Mouse (Mus musculus): ENCODE measurements around the gene Kpna4. TPM values are rescaled to one million over a fixed set of nuclear protein-coding genes. Genes with fewer than 3 reads are reported as not detected.
A peak's percentile ranks its signal among the peaks of the same experiment; 100 is the strongest.

The Kpna4 gene
- polyA plus RNA-seq, 2 experiments, result 8.7 to 13.2 TPM

GRCm38 (mm10) chr3:69130973-69131372, 4.1 kb upstream of the Kpna4 start:
- TF ChIP-seq EP300 (IDR thresholded peaks at IDR 0.05; ENCODE audit: low read depth), result no peak
- no peak for TF ChIP-seq CTCF (IDR thresholded peaks at IDR 0.05; ENCODE audit: low read depth)
- H3K27me3 ChIP-seq (ENCODE audit: control insufficient read depth, insufficient read depth, low read length), result no peaks in the 10 kb centered on the region
- H3K9ac ChIP-seq (replicated peaks), result no peak overlapping the region
- no peak overlapping the region for H3K4me2 ChIP-seq (ENCODE audit: low read depth)
- no peaks in the 10 kb centered on the region for H3K36me3 ChIP-seq (replicated peaks; ENCODE audit: control insufficient read depth, insufficient read depth, low read depth)
- ATAC-seq (ENCODE audit: insufficient read depth) (no peak), DNase-seq (ENCODE audit: low read depth in 3 of 3, low spot score in 3 of 3) (no peak)
- H3K27ac ChIP-seq, result no peak overlapping the region
- peaks cover 0 to 5% of the 10 kb centered on the region in 2 experiments; a peak in 2 of 4 replicates for H3K4me1 ChIP-seq (replicated peaks; ENCODE audit: control insufficient read depth in 2 of 2, insufficient read depth in 2 of 2, low read length in 1 of 2)
- H3K4me3 ChIP-seq (ENCODE audit: insufficient read depth in 1 of 2, low read depth in 2 of 2, low read length in 2 of 2), result no peak overlapping the region
- WGBS (ENCODE audit: insufficient replicate concordance), result 65% methylated on average over 4 of the region's 4 CpGs
- no peaks in the 10 kb centered on the region for H3K9me3 ChIP-seq (ENCODE audit: control insufficient read depth, low read length)

DNA sequence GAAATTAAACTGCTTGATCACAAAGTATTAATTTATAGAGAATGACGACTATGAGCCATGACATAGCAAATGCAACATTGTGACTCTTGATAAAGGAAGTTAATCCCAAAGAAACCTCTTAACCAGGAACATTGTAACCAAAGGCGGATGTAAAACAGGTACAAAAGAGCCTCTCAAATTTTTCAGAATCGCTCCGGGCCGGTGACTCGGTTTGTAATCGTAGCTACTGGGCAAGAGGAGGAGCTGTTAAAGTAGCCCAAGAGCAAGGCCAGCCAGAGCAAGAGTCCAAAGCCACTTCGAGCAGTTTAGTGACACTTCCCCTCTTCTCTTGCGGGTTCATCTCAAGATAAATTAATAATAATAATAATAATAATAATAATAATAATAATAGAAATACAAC, 780 bp upstream of the Kpna4 start:
- Histone ChIP-seq H3K4me3 (ENCODE audit: insufficient read depth in 1 of 2, low read depth in 2 of 2, low read length in 2 of 2) (peak overlapping the region; percentile 81 to 89), H3K9ac (replicated peaks) (peak overlapping the region; percentile 97), H3K27me3 (ENCODE audit: control insufficient read depth, insufficient read depth, low read length) (no peaks in the 10 kb centered on the region), H3K4me2 (ENCODE audit: low read depth) (peak overlapping the region; percentile 86), H3K36me3 (replicated peaks; ENCODE audit: control insufficient read depth, insufficient read depth, low read depth) (no peaks in the 10 kb centered on the region), H3K9me3 (ENCODE audit: control insufficient read depth, low read length) (no peaks in the 10 kb centered on the region), H3K27ac (peak overlapping the region; percentile 84), H3K4me1 (replicated peaks; ENCODE audit: control insufficient read depth in 2 of 2, insufficient read depth in 2 of 2, low read length in 1 of 2) (peaks cover 5 to 10% of the 10 kb centered on the region in 2 experiments)
- DNase-seq (ENCODE audit: low read depth in 3 of 3, low spot score in 3 of 3) (peak in 2 of 3 experiments; percentile 4 to 9), ATAC-seq (ENCODE audit: insufficient read depth) (no peak)
- WGBS (ENCODE audit: insufficient replicate concordance), result 6% methylated on average over 9 of the region's 9 CpGs
- no peak for TF ChIP-seq EP300 (IDR thresholded peaks at IDR 0.05; ENCODE audit: low read depth)
- no peak for TF ChIP-seq CTCF (IDR thresholded peaks at IDR 0.05; ENCODE audit: low read depth)

DNA sequence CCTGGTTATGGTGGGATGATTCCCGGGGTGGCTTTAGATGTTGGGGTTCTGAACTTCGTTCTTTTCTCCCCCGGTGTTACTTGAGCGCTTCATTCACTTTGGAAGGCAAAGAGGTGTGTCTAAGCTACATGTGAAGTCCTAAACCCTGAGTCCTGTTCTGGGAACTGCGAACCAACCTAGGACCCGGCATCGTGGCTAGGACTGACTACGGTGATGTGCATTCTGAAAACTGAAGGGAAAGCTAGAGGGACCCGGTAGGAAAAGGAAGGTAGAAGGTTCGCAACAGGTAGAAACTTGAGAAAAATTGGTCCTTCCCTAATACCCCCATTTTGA, 399 bp upstream of the Kpna4 start:
- 0% methylated on average over 10 of the region's 10 CpGs for WGBS (ENCODE audit: insufficient replicate concordance)
- H3K36me3 ChIP-seq (replicated peaks; ENCODE audit: control insufficient read depth, insufficient read depth, low read depth), result no peaks in the 10 kb centered on the region
- peak overlapping the region; percentile 84 for H3K27ac ChIP-seq
- peak overlapping the region; percentile 97 for H3K9ac ChIP-seq (replicated peaks)
- peaks cover 5 to 10% of the 10 kb centered on the region in 2 experiments for H3K4me1 ChIP-seq (replicated peaks; ENCODE audit: control insufficient read depth in 2 of 2, insufficient read depth in 2 of 2, low read length in 1 of 2)
- DNase-seq (ENCODE audit: low read depth in 3 of 3, low spot score in 3 of 3) (no peak), ATAC-seq (ENCODE audit: insufficient read depth) (peak; percentile 59)
- no peaks in the 10 kb centered on the region for H3K9me3 ChIP-seq (ENCODE audit: control insufficient read depth, low read length)
- TF ChIP-seq EP300 (IDR thresholded peaks at IDR 0.05; ENCODE audit: low read depth) (no peak), CTCF (IDR thresholded peaks at IDR 0.05; ENCODE audit: low read depth) (no peak)
- H3K4me2 ChIP-seq (ENCODE audit: low read depth), result peak overlapping the region; percentile 86
- no peaks in the 10 kb centered on the region for H3K27me3 ChIP-seq (ENCODE audit: control insufficient read depth, insufficient read depth, low read length)
- H3K4me3 ChIP-seq (ENCODE audit: insufficient read depth in 1 of 2, low read depth in 2 of 2, low read length in 2 of 2), result peak overlapping the region; percentile 81 to 89

GRCm38 (mm10) chr3:69125891-69126508, 913 bp downstream of the Kpna4 start:
- Histone ChIP-seq H3K36me3 (replicated peaks; ENCODE audit: control insufficient read depth, insufficient read depth, low read depth) (no peaks in the 10 kb centered on the region), H3K9me3 (ENCODE audit: control insufficient read depth, low read length) (no peaks in the 10 kb centered on the region), H3K4me1 (replicated peaks; ENCODE audit: control insufficient read depth in 2 of 2, insufficient read depth in 2 of 2, low read length in 1 of 2) (peaks cover 5 to 10% of the 10 kb centered on the region in 2 experiments), H3K4me2 (ENCODE audit: low read depth) (peak overlapping the region; percentile 83), H3K4me3 (ENCODE audit: insufficient read depth in 1 of 2, low read depth in 2 of 2, low read length in 2 of 2) (peak overlapping the region; percentile 89), H3K27me3 (ENCODE audit: control insufficient read depth, insufficient read depth, low read length) (no peaks in the 10 kb centered on the region), H3K9ac (replicated peaks) (peak overlapping the region; percentile 97), H3K27ac (peak overlapping the region; percentile 73)
- ATAC-seq (ENCODE audit: insufficient read depth) (no peak), DNase-seq (ENCODE audit: low read depth in 3 of 3, low spot score in 3 of 3) (peak; percentile 30 to 59 (median 34))
- no peak for TF ChIP-seq EP300 (IDR thresholded peaks at IDR 0.05; ENCODE audit: low read depth)
- peak; percentile 61 for TF ChIP-seq CTCF (IDR thresholded peaks at IDR 0.05; ENCODE audit: low read depth)
- WGBS (ENCODE audit: insufficient replicate concordance), result 1% methylated on average over 35 of the region's 35 CpGs

- H3K4me2 ChIP-seq (ENCODE audit: low read depth), result peak overlapping the region; percentile 83
- H3K9ac ChIP-seq (replicated peaks), result peak overlapping the region; percentile 97
- peak overlapping the region; percentile 73 for H3K27ac ChIP-seq
- H3K9me3 ChIP-seq (ENCODE audit: control insufficient read depth, low read length), result no peaks in the 10 kb centered on the region
- DNase-seq (ENCODE audit: low read depth in 3 of 3, low spot score in 3 of 3), result no peak
- no peak for ATAC-seq (ENCODE audit: insufficient read depth)
- WGBS (ENCODE audit: insufficient replicate concordance), result 17% methylated on average over 4 of the region's 4 CpGs
- H3K27me3 ChIP-seq (ENCODE audit: control insufficient read depth, insufficient read depth, low read length), result no peaks in the 10 kb centered on the region
- H3K36me3 ChIP-seq (replicated peaks; ENCODE audit: control insufficient read depth, insufficient read depth, low read depth), result no peaks in the 10 kb centered on the region
- peak overlapping the region; percentile 89 for H3K4me3 ChIP-seq (ENCODE audit: insufficient read depth in 1 of 2, low read depth in 2 of 2, low read length in 2 of 2)
- peaks cover 5 to 12% of the 10 kb centered on the region in 2 experiments for H3K4me1 ChIP-seq (replicated peaks; ENCODE audit: control insufficient read depth in 2 of 2, insufficient read depth in 2 of 2, low read length in 1 of 2)
- TF ChIP-seq CTCF (IDR thresholded peaks at IDR 0.05; ENCODE audit: low read depth) (no peak), EP300 (IDR thresholded peaks at IDR 0.05; ENCODE audit: low read depth) (no peak)
These were observed 1.5 kb downstream of the Kpna4 start for GRCm38 (mm10) chr3:69125461-69125860.

All from liver, embryonic 14.5 days (tissue).